Mouse (Mus musculus) testis, adult 2 months (tissue): Measurements from ENCODE around the gene Il17rb. TPM values are rescaled to one million over a fixed set of nuclear protein-coding genes. Genes with fewer than 3 reads are reported as not detected.

Experiments
- H3K27ac ChIP-seq: fragments of 200-500 bp; 2 replicates; pipeline ENCODE4 v1.5.1; 2012; ENCODE audit warnings: low read depth, low read length; ENCODE audit not compliant: control insufficient read depth, insufficient read depth
- H3K27me3 ChIP-seq: fragments of 200-500 bp; 2 replicates; pipeline ENCODE4 v1.6.1; 2012; ENCODE audit warnings: mild to moderate bottlenecking, low read length, moderate library complexity; ENCODE audit not compliant: control insufficient read depth, insufficient read depth
- H3K36me3 ChIP-seq: fragments of 200-500 bp; 2 replicates; pipeline ENCODE4 v1.6.1; 2012; ENCODE audit warnings: mild to moderate bottlenecking, low read length; ENCODE audit not compliant: control insufficient read depth, insufficient read depth
- H3K4me1 ChIP-seq: fragments of 200-500 bp; 2 replicates; pipeline ENCODE4 v1.6.1; 2012; ENCODE audit warnings: low read length; ENCODE audit not compliant: control insufficient read depth, insufficient read depth
- H3K4me3 ChIP-seq: fragments of 200-500 bp; 2 replicates; pipeline ENCODE4 v1.5.1; 2012; ENCODE audit warnings: low read depth, mild to moderate bottlenecking, low read length, moderate library complexity, mixed read lengths; ENCODE audit not compliant: control insufficient read depth
- CTCF ChIP-seq: fragments of 200-500 bp; IDR thresholded peaks from 2 replicates; pipeline ENCODE4 v1.5.1; 2012; ENCODE audit warnings: low read depth, mild to moderate bottlenecking, inconsistent platforms, low read length, moderate library complexity; ENCODE audit not compliant: control insufficient read depth, insufficient read depth, insufficient replicate concordance
- POLR2A ChIP-seq: fragments of 200-500 bp; IDR thresholded peaks from 2 replicates; pipeline ENCODE4 v1.6.1; 2012; ENCODE audit warnings: low read depth, mild to moderate bottlenecking, inconsistent platforms, low read length, moderate library complexity; ENCODE audit not compliant: control insufficient read depth
- polyA plus RNA-seq: library from polyadenylated mRNA; depleted of rRNA; stranded (reverse); fragments of >200 nt; gene quantifications from 2 replicates; pipeline ENCODE4 v1.2.3, GENCODE M21; 2012

The Il17rb gene
- polyA plus RNA-seq, 1 experiment = 2.5 TPM

GRCm38 (mm10) chr14:30045239-30045638 is 36.5 kb upstream of the Il17rb start:
- no peak for TF ChIP-seq POLR2A
- no peak for TF ChIP-seq CTCF
- peak overlapping the region; percentile 60; the same call in 1 of the 2 replicates for H3K27ac ChIP-seq
- H3K4me1 ChIP-seq = peaks cover 2% of the 10 kb centered on the region
- H3K27me3 ChIP-seq = no peaks in the 10 kb centered on the region
- no peaks in the 10 kb centered on the region for H3K36me3 ChIP-seq
- H3K4me3 ChIP-seq = no peak overlapping the region

- peaks cover 2% of the 10 kb centered on the region for H3K4me1 ChIP-seq
- H3K36me3 ChIP-seq = no peaks in the 10 kb centered on the region
- no peaks in the 10 kb centered on the region for H3K27me3 ChIP-seq
- no peak overlapping the region for H3K4me3 ChIP-seq
- H3K27ac ChIP-seq = no peak overlapping the region
- no peak for TF ChIP-seq POLR2A
These were observed 34.8 kb upstream of the Il17rb start for GRCm38 (mm10) chr14:30043356-30043940.

GRCm38 (mm10) chr14:30041836-30042235 is 33.1 kb upstream of the Il17rb start:
- Histone ChIP-seq H3K4me1 (peaks cover 2% of the 10 kb centered on the region), H3K4me3 (no peak overlapping the region), H3K36me3 (no peaks in the 10 kb centered on the region), H3K27ac (no peak overlapping the region), H3K27me3 (no peaks in the 10 kb centered on the region)
- TF ChIP-seq CTCF (no peak), POLR2A (0 out of 2 replicates have a peak, but pooled peaks have one; percentile 18)

GRCm38 (mm10) chr14:30039413-30039812 is 30.7 kb upstream of the Il17rb start:
- TF ChIP-seq CTCF (no peak), POLR2A (no peak)
- H3K36me3 ChIP-seq = no peaks in the 10 kb centered on the region
- no peaks in the 10 kb centered on the region; the same call in 1 of the 2 replicates for H3K4me1 ChIP-seq
- no peaks in the 10 kb centered on the region for H3K27me3 ChIP-seq
- no peak overlapping the region for H3K27ac ChIP-seq
- H3K4me3 ChIP-seq = no peak overlapping the region

GRCm38 (mm10) chr14:30038431-30038830 is 29.7 kb upstream of the Il17rb start:
- no peaks in the 10 kb centered on the region for H3K27me3 ChIP-seq
- no peak overlapping the region for H3K27ac ChIP-seq
- no peak overlapping the region for H3K4me3 ChIP-seq
- H3K4me1 ChIP-seq = no peaks in the 10 kb centered on the region
- no peaks in the 10 kb centered on the region for H3K36me3 ChIP-seq
- no peak for TF ChIP-seq CTCF

GRCm38 (mm10) chr14:30033405-30033804 is 24.7 kb upstream of the Il17rb start:
- no peaks in the 10 kb centered on the region for H3K27me3 ChIP-seq
- H3K4me3 ChIP-seq = no peak overlapping the region
- no peaks in the 10 kb centered on the region for H3K4me1 ChIP-seq
- H3K27ac ChIP-seq = no peak overlapping the region
- no peak for TF ChIP-seq CTCF
- TF ChIP-seq POLR2A = no peak
- no peaks in the 10 kb centered on the region for H3K36me3 ChIP-seq

GRCm38 (mm10) chr14:30027378-30027777 is 18.7 kb upstream of the Il17rb start:
- no peaks in the 10 kb centered on the region for H3K36me3 ChIP-seq
- no peak overlapping the region for H3K27ac ChIP-seq
- H3K4me1 ChIP-seq = no peaks in the 10 kb centered on the region
- no peak overlapping the region for H3K4me3 ChIP-seq
- TF ChIP-seq POLR2A = no peak
- TF ChIP-seq CTCF = peak; percentile 45; the same call in 1 of the 2 replicates
- H3K27me3 ChIP-seq = no peaks in the 10 kb centered on the region

- TF ChIP-seq POLR2A (no peak), CTCF (no peak)
- Histone ChIP-seq H3K27me3 (no peaks in the 10 kb centered on the region), H3K4me1 (peaks cover 2% of the 10 kb centered on the region; the same call in 1 of the 2 replicates), H3K36me3 (no peaks in the 10 kb centered on the region), H3K27ac (no peak overlapping the region), H3K4me3 (no peak overlapping the region)
These were observed 15.7 kb upstream of the Il17rb start for GRCm38 (mm10) chr14:30024387-30024786.
